Mouse (Mus musculus) layer of hippocampus, postnatal 25 days (tissue): ENCODE measurements at regions not wholly inside any gene's neighbourhood (a gene's known extent, or its start where the extent isn't known, plus 50 kb on each side); places are given as distances from the start of the nearest gene placed in this dataset.

Experiments
- DNase-seq, 2 experiments: peaks; one replicate each; pipeline ENCODE4 v3.0.0; 2022; ENCODE audit warnings: mixed read lengths in 2 of 2, low spot score in 1 of 2; ENCODE audit errors: extremely low spot score in 1 of 2

- no peak for DNase-seq
Observed at GRCm38 (mm10) chr13:41694749-41695419, 89.2 kb downstream of the Tmem170b start.

- no peak for DNase-seq
Observed at GRCm38 (mm10) chr13:41696767-41697445, 91.2 kb downstream of the Tmem170b start.

GRCm38 (mm10) chr13:41701345-41701744, 95.6 kb downstream of the Tmem170b start:
- no peak for DNase-seq

GRCm38 (mm10) chr13:41701829-41702231, 96.1 kb downstream of the Tmem170b start:
- DNase-seq, result no peak

- no peak for DNase-seq
Observed at GRCm38 (mm10) chr13:41703196-41703595, 97.5 kb downstream of the Tmem170b start.

- DNase-seq, result no peak
Observed at GRCm38 (mm10) chr13:41703618-41704017, 97.9 kb downstream of the Tmem170b start.

DNA sequence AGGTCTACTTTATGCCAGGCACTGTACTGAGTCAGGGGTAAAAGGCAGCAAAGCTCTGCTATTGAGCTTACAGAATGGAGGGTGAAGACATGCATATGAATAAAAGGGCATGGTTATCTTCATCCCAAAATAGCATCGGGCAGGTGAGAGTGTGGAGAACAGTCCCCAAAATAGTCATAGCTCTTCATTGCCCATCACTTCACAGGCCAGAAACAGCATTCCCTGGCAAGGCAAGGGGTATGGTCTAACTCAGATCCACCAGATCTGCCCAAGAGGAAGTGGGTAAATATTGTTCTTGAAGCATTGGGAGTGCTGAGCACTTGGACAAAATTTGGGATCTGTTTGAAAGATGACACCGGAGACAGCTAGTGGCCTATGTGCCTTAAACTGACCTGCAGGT, 99.1 kb downstream of the Tmem170b start:
- DNase-seq, result no peak

DNA sequence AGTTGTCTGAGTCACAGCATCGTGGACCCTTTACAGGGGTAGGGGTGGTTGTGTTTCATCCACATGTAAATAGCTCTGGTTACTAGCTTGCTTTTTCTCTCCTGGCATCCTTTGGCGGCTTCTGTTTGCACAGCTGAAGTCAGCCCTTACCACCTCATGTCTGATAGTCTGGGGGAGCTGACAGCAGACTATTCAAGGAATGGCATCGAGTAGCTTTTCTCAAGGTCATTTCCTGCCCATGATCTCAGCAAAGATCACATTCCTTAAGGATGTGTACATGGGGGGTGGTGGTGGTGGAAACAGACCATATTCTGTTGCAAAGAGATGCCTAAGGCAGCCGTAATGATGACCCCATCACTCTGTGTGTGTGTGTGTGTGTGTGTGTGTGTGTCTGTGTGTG, 99.9 kb downstream of the Tmem170b start:
- no peak for DNase-seq

GRCm38 (mm10) chr13:41707811-41708210, 102.1 kb downstream of the Tmem170b start:
- DNase-seq, result no peak

- no peak for DNase-seq
Observed at GRCm38 (mm10) chr13:41709071-41709470, 103.4 kb downstream of the Tmem170b start.

DNA sequence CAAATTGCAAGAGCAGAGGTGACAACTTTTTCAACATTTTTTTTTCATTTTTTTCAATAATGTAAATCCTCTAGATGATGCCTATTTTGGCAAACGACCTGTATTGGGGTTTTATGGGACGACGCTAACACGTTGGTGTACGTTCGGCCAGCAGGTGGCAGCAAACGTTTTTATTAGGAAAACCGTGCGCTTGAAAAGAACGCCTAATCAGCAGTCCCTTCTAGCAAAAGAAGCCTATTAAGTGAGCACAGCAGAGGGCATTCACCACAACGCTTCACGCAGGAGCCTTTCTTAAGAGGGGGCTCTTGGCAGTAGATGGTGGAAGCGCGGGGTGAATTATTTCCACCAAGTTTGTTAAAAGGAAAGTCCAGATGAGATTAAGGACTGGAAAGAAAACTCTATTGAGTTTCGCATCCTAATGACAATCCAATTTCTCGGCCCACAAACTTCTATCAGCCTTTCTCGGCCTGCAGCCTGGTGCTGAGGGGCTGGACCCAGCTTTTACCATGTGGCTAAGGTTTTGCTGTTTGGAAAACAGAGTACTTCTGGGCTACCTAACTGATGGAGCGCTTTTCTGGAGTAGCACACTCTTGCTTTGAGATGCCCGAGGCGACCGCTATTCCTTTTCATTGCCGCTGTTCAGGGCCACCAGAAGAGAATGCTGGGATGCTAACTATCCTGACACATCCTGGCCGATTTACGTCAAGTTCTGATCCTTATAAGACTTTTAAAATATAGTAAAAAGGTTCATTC, 103.9 kb downstream of the Tmem170b start:
- peak; percentile 80 to 99 for DNase-seq

DNA sequence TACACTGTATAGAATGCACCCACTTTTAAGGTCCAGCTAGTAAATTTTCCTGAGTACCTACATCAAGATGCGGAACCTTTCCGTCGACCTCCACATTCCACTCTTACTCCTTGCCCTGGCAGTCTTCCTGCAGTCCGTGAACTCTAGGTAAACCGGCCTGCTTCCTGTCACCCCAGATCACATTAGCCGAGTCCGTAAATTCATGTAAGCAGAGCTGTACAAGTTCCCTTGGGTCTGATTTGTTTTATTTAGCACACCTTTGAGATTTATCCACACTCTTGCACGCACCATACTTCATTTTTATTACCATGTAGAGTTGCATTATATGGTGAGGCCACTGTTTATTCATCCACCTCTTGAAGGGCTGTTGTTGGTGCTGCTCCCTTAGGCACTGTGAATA, 106.9 kb downstream of the Tmem170b start:
- DNase-seq, result no peak
